Mouse (Mus musculus): ENCODE measurements around the gene Smad3. TPM values are rescaled to one million over a fixed set of nuclear protein-coding genes. Genes with fewer than 3 reads are reported as not detected.

Gene Smad3
- total and polyA plus RNA-seq, 3 experiments: 7.5 to 10.2 TPM; not detected in 1

- no peak overlapping the region for H3K4me3 ChIP-seq (ENCODE audit: control insufficient read depth in 1 of 2, insufficient read depth in 1 of 2, low read depth in 2 of 2, low read length in 2 of 2)
- DNase-seq (ENCODE audit: low read depth, low spot score): no peak
- H3K79me2 ChIP-seq (ENCODE audit: control insufficient read depth, insufficient read depth, low read length, poor library complexity): no peaks in the 10 kb centered on the region
- H3K4me1 ChIP-seq (ENCODE audit: control insufficient read depth in 1 of 2, insufficient read depth in 2 of 2, low read length in 2 of 2): no peaks in the 10 kb centered on the region
- H3K9ac ChIP-seq (ENCODE audit: control insufficient read depth, low read depth, low read length, poor library complexity, severe bottlenecking): no peak overlapping the region
- H3K27ac ChIP-seq (ENCODE audit: control insufficient read depth, low read depth, low read length): no peak overlapping the region
- TF ChIP-seq SMC3 (IDR thresholded peaks at IDR 0.05; ENCODE audit: low read depth, low read length) (no peak), MEF2A (IDR thresholded peaks at IDR 0.05; ENCODE audit: extremely low read depth, insufficient replicate concordance, low read depth, low read length, poor library complexity, severe bottlenecking) (no peak), KAT2A (conservative IDR thresholded peaks at IDR 0.05; ENCODE audit: low read depth, low read length) (no peak), CHD2 (IDR thresholded peaks at IDR 0.05; ENCODE audit: low read length) (no peak), CTCF (IDR thresholded peaks at IDR 0.05 in 2 of 3, conservative IDR thresholded peaks at IDR 0.05 in 1 of 3; ENCODE audit: control insufficient read depth in 1 of 3, insufficient read depth in 1 of 3, low read depth in 2 of 3, low read length in 3 of 3, poor library complexity in 1 of 3, severe bottlenecking in 1 of 3) (no peak), MXI1 (IDR thresholded peaks at IDR 0.05; ENCODE audit: low read depth, low read length) (no peak), NRF1 (IDR thresholded peaks at IDR 0.05; ENCODE audit: insufficient read depth, low read depth, low read length, poor library complexity, severe bottlenecking) (no peak), E2F4 (IDR thresholded peaks at IDR 0.05; ENCODE audit: borderline replicate concordance, low read depth, low read length) (no peak), MAFK (IDR thresholded peaks at IDR 0.05; ENCODE audit: borderline replicate concordance, low read depth, low read length) (no peak), GABPA (IDR thresholded peaks at IDR 0.05; ENCODE audit: low read depth, low read length) (no peak), RCOR1 (IDR thresholded peaks at IDR 0.05; ENCODE audit: low read depth, low read length) (no peak), SIN3A (IDR thresholded peaks at IDR 0.05; ENCODE audit: low read length) (no peak)
- no peaks in the 10 kb centered on the region for H3K9me3 ChIP-seq (replicated peaks; ENCODE audit: insufficient read depth, low read length)
- no peaks in the 10 kb centered on the region for H3K36me3 ChIP-seq (ENCODE audit: control insufficient read depth in 1 of 2, insufficient read depth in 2 of 2, low read length in 2 of 2)
- H3K27me3 ChIP-seq (ENCODE audit: control insufficient read depth in 1 of 2, insufficient read depth in 2 of 2, low read length in 2 of 2): peaks cover 0 to 2% of the 10 kb centered on the region in 2 experiments; a peak in 2 of 4 replicates
Measured at GRCm38 (mm10) chr9:63802080-63802479, 44.3 kb upstream of the Smad3 start.

- peaks cover 18 to 28% of the 10 kb centered on the region in 2 experiments for H3K4me1 ChIP-seq (ENCODE audit: control insufficient read depth in 1 of 2, insufficient read depth in 2 of 2, low read length in 2 of 2)
- H3K9ac ChIP-seq (ENCODE audit: control insufficient read depth, low read depth, low read length, poor library complexity, severe bottlenecking): no peak overlapping the region
- H3K27ac ChIP-seq (ENCODE audit: control insufficient read depth, low read depth, low read length): no peak overlapping the region
- no peaks in the 10 kb centered on the region for H3K9me3 ChIP-seq (replicated peaks; ENCODE audit: insufficient read depth, low read length)
- no peak for TF ChIP-seq MAFK (IDR thresholded peaks at IDR 0.05; ENCODE audit: borderline replicate concordance, low read depth, low read length)
- TF ChIP-seq TCF12 (IDR thresholded peaks at IDR 0.05; ENCODE audit: low read depth, low read length): no peak
- no peak for TF ChIP-seq CTCF (IDR thresholded peaks at IDR 0.05 in 2 of 3, conservative IDR thresholded peaks at IDR 0.05 in 1 of 3; ENCODE audit: control insufficient read depth in 1 of 3, insufficient read depth in 1 of 3, low read depth in 2 of 3, low read length in 3 of 3, poor library complexity in 1 of 3, severe bottlenecking in 1 of 3)
- no peak for TF ChIP-seq NRF1 (IDR thresholded peaks at IDR 0.05; ENCODE audit: insufficient read depth, low read depth, low read length, poor library complexity, severe bottlenecking)
- TF ChIP-seq BHLHE40 (IDR thresholded peaks at IDR 0.05; ENCODE audit: borderline replicate concordance, low read depth, low read length): no peak
- TF ChIP-seq MEF2A (IDR thresholded peaks at IDR 0.05; ENCODE audit: extremely low read depth, insufficient replicate concordance, low read depth, low read length, poor library complexity, severe bottlenecking): no peak
- no peak for TF ChIP-seq CHD2 (IDR thresholded peaks at IDR 0.05; ENCODE audit: low read length)
- no peak for DNase-seq (ENCODE audit: low read depth, low spot score)
- no peak overlapping the region for H3K4me3 ChIP-seq (ENCODE audit: control insufficient read depth in 1 of 2, insufficient read depth in 1 of 2, low read depth in 2 of 2, low read length in 2 of 2)
- peaks cover 0 to 24% of the 10 kb centered on the region in 2 experiments; a peak in 2 of 4 replicates for H3K36me3 ChIP-seq (ENCODE audit: control insufficient read depth in 1 of 2, insufficient read depth in 2 of 2, low read length in 2 of 2)
- H3K79me2 ChIP-seq (ENCODE audit: control insufficient read depth, insufficient read depth, low read length, poor library complexity): no peaks in the 10 kb centered on the region
- no peaks in the 10 kb centered on the region for H3K27me3 ChIP-seq (ENCODE audit: control insufficient read depth in 1 of 2, insufficient read depth in 2 of 2, low read length in 2 of 2)
Measured at GRCm38 (mm10) chr9:63796429-63796828, 38.6 kb upstream of the Smad3 start.
